Mouse (Mus musculus) neural tube, embryonic 13.5 days (tissue): ENCODE data around the gene Pcyox1. TPM values are rescaled to one million over a fixed set of nuclear protein-coding genes. Genes with fewer than 3 reads are reported as not detected.
A peak's percentile ranks its signal among the peaks of the same experiment; 100 is the strongest.
"Not testable (repeated sequence)": the region's sequence is repeated elsewhere in the genome, so short reads cannot be mapped to it uniquely, and the experiment has no call there.

Source experiments
- ATAC-seq: fragments of 200-750 bp; cut with Nextera tagmentation; 2 replicates; pipeline ENCODE4 v1.8.0; 2017; ENCODE audit warnings: low read depth, mild to moderate bottlenecking, moderate TSS enrichment, moderate library complexity
- H3K27ac ChIP-seq: fragments of 300-500 bp; sonication (generic); replicated peaks from 2 replicates; pipeline ENCODE4 v1.5.1; 2015; ENCODE audit warnings: moderate library complexity, mild to moderate bottlenecking, inconsistent platforms
- H3K27me3 ChIP-seq: fragments of 300-500 bp; sonication (generic); 2 replicates; pipeline ENCODE4 v1.6.1; 2015; ENCODE audit warnings: mild to moderate bottlenecking, inconsistent platforms
- H3K36me3 ChIP-seq: fragments of 300-500 bp; sonication (generic); 2 replicates; pipeline ENCODE4 v1.6.1; 2015; ENCODE audit warnings: mild to moderate bottlenecking, inconsistent platforms
- H3K4me1 ChIP-seq: fragments of 300-500 bp; sonication (generic); replicated peaks from 2 replicates; pipeline ENCODE4 v1.6.1; 2015; ENCODE audit warnings: inconsistent platforms
- H3K4me2 ChIP-seq: fragments of 300-500 bp; sonication (generic); 2 replicates; pipeline ENCODE4 v1.6.1; 2015; ENCODE audit warnings: inconsistent platforms, mild to moderate bottlenecking, moderate library complexity
- H3K4me3 ChIP-seq: fragments of 300-500 bp; sonication (generic); 2 replicates; pipeline ENCODE4 v1.5.1; 2015; ENCODE audit warnings: mild to moderate bottlenecking, inconsistent platforms
- H3K9ac ChIP-seq: fragments of 300-500 bp; sonication (generic); 2 replicates; pipeline ENCODE4 v1.6.1; 2015; ENCODE audit warnings: moderate library complexity, mild to moderate bottlenecking, inconsistent platforms
- H3K9me3 ChIP-seq: fragments of 300-500 bp; sonication (generic); 2 replicates; pipeline ENCODE4 v1.6.1; 2016; ENCODE audit warnings: inconsistent platforms
- WGBS: fragments of 180-500 bp; shearing (Covaris S2); methylation state at CpG from one replicate; pipeline ENCODE4 v1.1.7; 2015; 5-methylcytosine and 5-hydroxymethylcytosine counted together
- polyA plus RNA-seq: library from polyadenylated mRNA; unstranded; fragments of >200 nt; fragmentation: Nextera tagmentation; extraction: Ambion mirVana; gene quantifications from 2 replicates; pipeline ENCODE4 v1.2.1, GENCODE M21; 2015

The Pcyox1 gene
- polyA plus RNA-seq, 1 experiment from 2014 or later: 107 TPM

GRCm38 (mm10) chr6:86395021-86395420, 1.9 kb downstream of the Pcyox1 start:
- Histone ChIP-seq H3K4me1 (peaks cover 34% of the 10 kb centered on the region), H3K9ac (peak overlapping the region; percentile 97), H3K27ac (no peak overlapping the region), H3K36me3 (peaks cover 42% of the 10 kb centered on the region), H3K9me3 (no peaks in the 10 kb centered on the region), H3K4me3 (peak overlapping the region; percentile 91), H3K4me2 (peak overlapping the region; percentile 86), H3K27me3 (peaks cover 9% of the 10 kb centered on the region; the same call in 1 of the 2 replicates)
- 88% methylated on average over 9 of the region's 9 CpGs for WGBS
- no peak for ATAC-seq

GRCm38 (mm10) chr6:86394078-86394720, 2.8 kb downstream of the Pcyox1 start:
- Histone ChIP-seq H3K4me1 (peaks cover 34% of the 10 kb centered on the region), H3K27me3 (peaks cover 9% of the 10 kb centered on the region; the same call in 1 of the 2 replicates), H3K36me3 (peaks cover 50% of the 10 kb centered on the region), H3K4me2 (no peak overlapping the region), H3K4me3 (peak overlapping the region; percentile 3; the same call in 1 of the 2 replicates), H3K27ac (no peak overlapping the region), H3K9me3 (no peaks in the 10 kb centered on the region), H3K9ac (no peak overlapping the region)
- no peak for ATAC-seq
- WGBS: 94% methylated on average over 17 of the region's 17 CpGs

- H3K9ac ChIP-seq: no peak overlapping the region
- H3K9me3 ChIP-seq: no peaks in the 10 kb centered on the region
- H3K4me2 ChIP-seq: no peak overlapping the region
- no peaks in the 10 kb centered on the region for H3K27me3 ChIP-seq
- H3K4me3 ChIP-seq: no peak overlapping the region
- H3K36me3 ChIP-seq: peaks cover 60% of the 10 kb centered on the region
- ATAC-seq: no peak
- no peak overlapping the region for H3K27ac ChIP-seq
- 100% methylated on average over 1 of the region's 1 CpGs for WGBS
- H3K4me1 ChIP-seq: peaks cover 34% of the 10 kb centered on the region
These were observed 3.8 kb downstream of the Pcyox1 start for GRCm38 (mm10) chr6:86393187-86393586.

- peaks cover 27% of the 10 kb centered on the region for H3K4me1 ChIP-seq
- no peak overlapping the region for H3K9ac ChIP-seq
- no peak overlapping the region for H3K4me3 ChIP-seq
These were observed 5.6 kb downstream of the Pcyox1 start for GRCm38 (mm10) chr6:86391326-86391725.

GRCm38 (mm10) chr6:86388461-86388860, 8.5 kb downstream of the Pcyox1 start:
- Histone ChIP-seq H3K4me3 (no peak overlapping the region), H3K9ac (no peak overlapping the region), H3K9me3 (no peaks in the 10 kb centered on the region), H3K27ac (no peak overlapping the region), H3K4me1 (peaks cover 1% of the 10 kb centered on the region; the same call in 1 of the 2 replicates), H3K27me3 (no peaks in the 10 kb centered on the region), H3K36me3 (peaks cover 81% of the 10 kb centered on the region), H3K4me2 (no peak overlapping the region)
- no peak for ATAC-seq
- 84% methylated on average over 18 of the region's 18 CpGs for WGBS

More at GRCm38 (mm10) chr6:86391326-86391725, 5.6 kb downstream of the Pcyox1 start:
- no peaks in the 10 kb centered on the region for H3K27me3 ChIP-seq
- H3K4me2 ChIP-seq: no peak overlapping the region
- 98% methylated on average over 5 of the region's 5 CpGs for WGBS
- no peaks in the 10 kb centered on the region for H3K9me3 ChIP-seq
- peaks cover 74% of the 10 kb centered on the region for H3K36me3 ChIP-seq
- no peak for ATAC-seq
- H3K27ac ChIP-seq: no peak overlapping the region

GRCm38 (mm10) chr6:86387313-86387712, 9.6 kb downstream of the Pcyox1 start:
- no peak for ATAC-seq
- WGBS: 83% methylated on average over 12 of the region's 12 CpGs
- no peak overlapping the region for H3K27ac ChIP-seq
- H3K9me3 ChIP-seq: no peaks in the 10 kb centered on the region
- H3K4me1 ChIP-seq: no peaks in the 10 kb centered on the region; the same call in 1 of the 2 replicates
- H3K9ac ChIP-seq: no peak overlapping the region
- H3K36me3 ChIP-seq: peaks cover 71% of the 10 kb centered on the region
- H3K4me2 ChIP-seq: no peak overlapping the region
- H3K27me3 ChIP-seq: no peaks in the 10 kb centered on the region
- H3K4me3 ChIP-seq: no peak overlapping the region

GRCm38 (mm10) chr6:86385362-86386104, 11.4 kb downstream of the Pcyox1 start:
- Histone ChIP-seq H3K4me2 (no peak overlapping the region), H3K36me3 (peaks cover 55% of the 10 kb centered on the region), H3K27ac (no peak overlapping the region), H3K27me3 (no peaks in the 10 kb centered on the region), H3K4me1 (no peaks in the 10 kb centered on the region; the same call in 1 of the 2 replicates), H3K4me3 (no peak overlapping the region), H3K9ac (no peak overlapping the region), H3K9me3 (no peaks in the 10 kb centered on the region)
- 85% methylated on average over 5 of the region's 5 CpGs for WGBS
- ATAC-seq: no peak

- H3K9me3 ChIP-seq: no peaks in the 10 kb centered on the region
- H3K36me3 ChIP-seq: peaks cover 49% of the 10 kb centered on the region
These were observed 12.3 kb downstream of the Pcyox1 start for GRCm38 (mm10) chr6:86384692-86385091.

GRCm38 (mm10) chr6:86383370-86383769, 13.6 kb downstream of the Pcyox1 start:
- peaks cover 49% of the 10 kb centered on the region for H3K36me3 ChIP-seq
- no peaks in the 10 kb centered on the region for H3K27me3 ChIP-seq
- H3K4me3 ChIP-seq: no peak overlapping the region
- no peaks in the 10 kb centered on the region; the same call in 1 of the 2 replicates for H3K4me1 ChIP-seq
- 40% methylated on average over 16 of the region's 16 CpGs for WGBS
- no peak overlapping the region for H3K4me2 ChIP-seq
- no peaks in the 10 kb centered on the region for H3K9me3 ChIP-seq
- H3K9ac ChIP-seq: no peak overlapping the region
- no peak overlapping the region for H3K27ac ChIP-seq
- no peak for ATAC-seq

More at GRCm38 (mm10) chr6:86384692-86385091, 12.3 kb downstream of the Pcyox1 start:
- no peak for ATAC-seq
- H3K4me1 ChIP-seq: no peaks in the 10 kb centered on the region; the same call in 1 of the 2 replicates
- no peak overlapping the region for H3K4me3 ChIP-seq
- WGBS: 62% methylated on average over 4 of the region's 4 CpGs
- no peak overlapping the region for H3K9ac ChIP-seq
- H3K27ac ChIP-seq: no peak overlapping the region
- no peaks in the 10 kb centered on the region for H3K27me3 ChIP-seq
- H3K4me2 ChIP-seq: no peak overlapping the region

- no peak for ATAC-seq
- no peak overlapping the region for H3K4me3 ChIP-seq
- no peaks in the 10 kb centered on the region; the same call in 1 of the 2 replicates for H3K4me1 ChIP-seq
- no peak overlapping the region for H3K9ac ChIP-seq
- peaks cover 49% of the 10 kb centered on the region for H3K36me3 ChIP-seq
- no peak overlapping the region for H3K27ac ChIP-seq
- no peak overlapping the region for H3K4me2 ChIP-seq
- no peaks in the 10 kb centered on the region for H3K27me3 ChIP-seq
- no peaks in the 10 kb centered on the region for H3K9me3 ChIP-seq
These were observed 14.4 kb downstream of the Pcyox1 start for GRCm38 (mm10) chr6:86382551-86382950.

GRCm38 (mm10) chr6:86380112-86380511, 16.8 kb downstream of the Pcyox1 start:
- H3K36me3 ChIP-seq: peaks cover 46% of the 10 kb centered on the region
- not testable (repeated sequence) for H3K4me1 ChIP-seq, H3K4me2 ChIP-seq, H3K27me3 ChIP-seq, H3K9me3 ChIP-seq, H3K27ac ChIP-seq, ATAC-seq, H3K9ac ChIP-seq, H3K4me3 ChIP-seq
- 71% methylated on average over 8 of the region's 8 CpGs for WGBS

GRCm38 (mm10) chr6:86378341-86378740, 18.6 kb downstream of the Pcyox1 start:
- Histone ChIP-seq H3K9me3 (no peaks in the 10 kb centered on the region), H3K4me1 (peaks cover 3% of the 10 kb centered on the region), H3K4me2 (no peak overlapping the region), H3K4me3 (no peak overlapping the region), H3K9ac (no peak overlapping the region), H3K36me3 (peaks cover 42% of the 10 kb centered on the region), H3K27me3 (no peaks in the 10 kb centered on the region), H3K27ac (no peak overlapping the region)
- no peak for ATAC-seq
- WGBS: 90% methylated on average over 3 of the region's 3 CpGs
